Mouse (Mus musculus): Measurements from ENCODE around the gene Otx2. TPM values are rescaled to one million over a fixed set of nuclear protein-coding genes. Genes with fewer than 3 reads are reported as not detected.

The Otx2 gene
- polyA plus RNA-seq, 1 experiment from 2014 or later, result not detected

- Histone ChIP-seq H3K9ac (replicated peaks) (no peak overlapping the region), H3K27me3 (peaks cover 83% of the 10 kb centered on the region), H3K4me1 (replicated peaks) (peaks cover 28% of the 10 kb centered on the region), H3K27ac (no peak overlapping the region), H3K4me3 (replicated peaks) (no peak overlapping the region), H3K4me2 (no peak overlapping the region), H3K9me3 (no peaks in the 10 kb centered on the region), H3K36me3 (no peaks in the 10 kb centered on the region)
- ATAC-seq (ENCODE audit: insufficient number of reproducible peaks, insufficient read depth, low FRiP score, low TSS enrichment, low read depth), result no peak
- under 1% methylated on average over 11 of the region's 11 CpGs for WGBS
These were observed 5.6 kb downstream of the Otx2 start for GRCm38 (mm10) chr14:48668051-48668481.

GRCm38 (mm10) chr14:48667396-48667795 is 6.2 kb downstream of the Otx2 start:
- Histone ChIP-seq H3K9me3 (no peaks in the 10 kb centered on the region), H3K4me3 (replicated peaks) (no peak overlapping the region), H3K4me1 (replicated peaks) (peaks cover 31% of the 10 kb centered on the region), H3K27ac (no peak overlapping the region), H3K9ac (replicated peaks) (no peak overlapping the region), H3K4me2 (no peak overlapping the region), H3K36me3 (no peaks in the 10 kb centered on the region), H3K27me3 (peaks cover 83% of the 10 kb centered on the region)
- ATAC-seq (ENCODE audit: insufficient number of reproducible peaks, insufficient read depth, low FRiP score, low TSS enrichment, low read depth), result no peak
- WGBS, result under 1% methylated on average over 12 of the region's 12 CpGs

- Histone ChIP-seq H3K4me2 (0 out of 2 replicates have a peak overlapping the region, but pooled peaks have one; percentile 4), H3K4me1 (replicated peaks) (peaks cover 35% of the 10 kb centered on the region), H3K36me3 (no peaks in the 10 kb centered on the region), H3K9me3 (no peaks in the 10 kb centered on the region), H3K4me3 (replicated peaks) (no peak overlapping the region), H3K27ac (no peak overlapping the region), H3K9ac (replicated peaks) (no peak overlapping the region), H3K27me3 (peaks cover 88% of the 10 kb centered on the region)
- no peak for ATAC-seq (ENCODE audit: insufficient number of reproducible peaks, insufficient read depth, low FRiP score, low TSS enrichment, low read depth)
- under 1% methylated on average over 19 of the region's 19 CpGs for WGBS
These were observed 6.8 kb downstream of the Otx2 start for GRCm38 (mm10) chr14:48666771-48667170.

- under 1% methylated on average over 52 of the region's 52 CpGs for WGBS
- Histone ChIP-seq H3K4me1 (replicated peaks) (peaks cover 35% of the 10 kb centered on the region), H3K4me2 (0 out of 2 replicates have a peak overlapping the region, but pooled peaks have one; percentile 4), H3K4me3 (replicated peaks) (peak overlapping the region; percentile 12; the same call in 1 of the 2 replicates), H3K9ac (replicated peaks) (no peak overlapping the region), H3K36me3 (no peaks in the 10 kb centered on the region), H3K9me3 (no peaks in the 10 kb centered on the region), H3K27me3 (peaks cover 88% of the 10 kb centered on the region), H3K27ac (no peak overlapping the region)
- no peak for ATAC-seq (ENCODE audit: insufficient number of reproducible peaks, insufficient read depth, low FRiP score, low TSS enrichment, low read depth)
These were observed 7.6 kb downstream of the Otx2 start for GRCm38 (mm10) chr14:48665816-48666661.

- Histone ChIP-seq H3K9me3 (no peaks in the 10 kb centered on the region), H3K4me1 (replicated peaks) (peaks cover 35% of the 10 kb centered on the region), H3K36me3 (no peaks in the 10 kb centered on the region), H3K9ac (replicated peaks) (no peak overlapping the region), H3K27ac (no peak overlapping the region), H3K4me3 (replicated peaks) (0 out of 2 replicates have a peak overlapping the region, but pooled peaks have one; percentile 12), H3K27me3 (peaks cover 88% of the 10 kb centered on the region), H3K4me2 (0 out of 2 replicates have a peak overlapping the region, but pooled peaks have one; percentile 13)
- under 1% methylated on average over 50 of the region's 50 CpGs for WGBS
- ATAC-seq (ENCODE audit: insufficient number of reproducible peaks, insufficient read depth, low FRiP score, low TSS enrichment, low read depth), result no peak
These were observed 8.5 kb downstream of the Otx2 start for GRCm38 (mm10) chr14:48664841-48665815.

GRCm38 (mm10) chr14:48664001-48664810 is 9.4 kb downstream of the Otx2 start:
- H3K36me3 ChIP-seq, result no peaks in the 10 kb centered on the region
- H3K4me2 ChIP-seq, result no peak overlapping the region
- 3% methylated on average over 14 of the region's 14 CpGs for WGBS
- H3K9ac ChIP-seq (replicated peaks), result no peak overlapping the region
- no peaks in the 10 kb centered on the region for H3K9me3 ChIP-seq
- peaks cover 88% of the 10 kb centered on the region for H3K27me3 ChIP-seq
- H3K4me3 ChIP-seq (replicated peaks), result no peak overlapping the region
- H3K27ac ChIP-seq, result no peak overlapping the region
- peaks cover 32% of the 10 kb centered on the region for H3K4me1 ChIP-seq (replicated peaks)
- no peak for ATAC-seq (ENCODE audit: insufficient number of reproducible peaks, insufficient read depth, low FRiP score, low TSS enrichment, low read depth)

GRCm38 (mm10) chr14:48663531-48663930 is 10.1 kb downstream of the Otx2 start:
- Histone ChIP-seq H3K27ac (no peak overlapping the region), H3K4me2 (no peak overlapping the region), H3K4me3 (replicated peaks) (no peak overlapping the region), H3K9ac (replicated peaks) (no peak overlapping the region), H3K36me3 (no peaks in the 10 kb centered on the region), H3K27me3 (peaks cover 88% of the 10 kb centered on the region), H3K9me3 (no peaks in the 10 kb centered on the region), H3K4me1 (replicated peaks) (peaks cover 25% of the 10 kb centered on the region)
- 3% methylated on average over 4 of the region's 4 CpGs for WGBS
- ATAC-seq (ENCODE audit: insufficient number of reproducible peaks, insufficient read depth, low FRiP score, low TSS enrichment, low read depth), result no peak

- Histone ChIP-seq H3K27me3 (peaks cover 89% of the 10 kb centered on the region), H3K36me3 (no peaks in the 10 kb centered on the region), H3K9me3 (no peaks in the 10 kb centered on the region), H3K4me1 (replicated peaks) (peaks cover 25% of the 10 kb centered on the region), H3K27ac (no peak overlapping the region), H3K4me3 (replicated peaks) (no peak overlapping the region), H3K9ac (replicated peaks) (no peak overlapping the region), H3K4me2 (no peak overlapping the region)
- 2% methylated on average over 16 of the region's 16 CpGs for WGBS
- no peak for ATAC-seq (ENCODE audit: insufficient number of reproducible peaks, insufficient read depth, low FRiP score, low TSS enrichment, low read depth)
These were observed 10.9 kb downstream of the Otx2 start for GRCm38 (mm10) chr14:48662568-48663236.

- H3K4me3 ChIP-seq (replicated peaks), result no peak overlapping the region
These were observed 11.7 kb downstream of the Otx2 start for GRCm38 (mm10) chr14:48661646-48662567.

More at GRCm38 (mm10) chr14:48661646-48662567, 11.7 kb downstream of the Otx2 start:
- Histone ChIP-seq H3K9ac (replicated peaks) (no peak overlapping the region), H3K27me3 (peaks cover 91% of the 10 kb centered on the region), H3K4me1 (replicated peaks) (peaks cover 25% of the 10 kb centered on the region), H3K27ac (no peak overlapping the region), H3K4me2 (no peak overlapping the region), H3K9me3 (no peaks in the 10 kb centered on the region), H3K36me3 (no peaks in the 10 kb centered on the region)
- no peak for ATAC-seq (ENCODE audit: insufficient number of reproducible peaks, insufficient read depth, low FRiP score, low TSS enrichment, low read depth)
- 3% methylated on average over 38 of the region's 38 CpGs for WGBS
